Mouse (Mus musculus) lung, embryonic 15.5 days (tissue): ENCODE results near the gene Fgr. TPM values are rescaled to one million over a fixed set of nuclear protein-coding genes. Genes with fewer than 3 reads are reported as not detected.

Experiments used
- ATAC-seq: fragments of 200-750 bp; cut with Nextera tagmentation; 2 replicates; pipeline ENCODE4 v1.8.0; 2017; ENCODE audit warnings: moderate number of reproducible peaks, borderline replicate concordance; ENCODE audit not compliant: low FRiP score, low TSS enrichment; ENCODE audit errors: extremely low read depth
- H3K27ac ChIP-seq: fragments of 300-500 bp; sonication (generic); 2 replicates; pipeline ENCODE4 v1.5.1; 2015; ENCODE audit warnings: moderate library complexity, mild to moderate bottlenecking, inconsistent platforms
- H3K27me3 ChIP-seq: fragments of 300-500 bp; sonication (generic); 2 replicates; pipeline ENCODE4 v1.6.1; 2015; ENCODE audit warnings: inconsistent platforms
- H3K36me3 ChIP-seq: fragments of 300-500 bp; sonication (generic); 2 replicates; pipeline ENCODE4 v1.6.1; 2015; ENCODE audit warnings: inconsistent platforms
- H3K4me1 ChIP-seq: fragments of 300-500 bp; sonication (generic); 2 replicates; pipeline ENCODE4 v1.6.1; 2015; ENCODE audit warnings: inconsistent platforms
- H3K4me2 ChIP-seq: fragments of 300-500 bp; sonication (generic); 2 replicates; pipeline ENCODE4 v1.6.1; 2015; ENCODE audit warnings: inconsistent platforms, mild to moderate bottlenecking, moderate library complexity
- H3K4me3 ChIP-seq: fragments of 300-500 bp; sonication (generic); 2 replicates; pipeline ENCODE4 v1.5.1; 2015; ENCODE audit warnings: mild to moderate bottlenecking, inconsistent platforms
- H3K9ac ChIP-seq: fragments of 300-500 bp; sonication (generic); 2 replicates; pipeline ENCODE4 v1.6.1; 2015; ENCODE audit warnings: inconsistent platforms
- H3K9me3 ChIP-seq: fragments of 300-500 bp; sonication (generic); 2 replicates; pipeline ENCODE4 v1.6.1; 2016; ENCODE audit warnings: inconsistent platforms
- WGBS: fragments of 180-500 bp; shearing (Covaris S2); methylation state at CpG from one replicate; pipeline ENCODE4 v1.1.7; 2015; 5-methylcytosine and 5-hydroxymethylcytosine counted together
- polyA plus RNA-seq: library from polyadenylated mRNA; unstranded; fragments of >200 nt; fragmentation: Nextera tagmentation; extraction: Ambion mirVana; gene quantifications from 2 replicates; pipeline ENCODE4 v1.2.1, GENCODE M21; 2015

Gene Fgr
- polyA plus RNA-seq, 1 experiment from 2014 or later: 0.69 TPM

GRCm38 (mm10) chr4:133022954-133023635 is 49.2 kb downstream of the Fgr start:
- no peak for ATAC-seq
- Histone ChIP-seq H3K9me3 (no peaks in the 10 kb centered on the region), H3K27ac (peak overlapping the region; percentile 70; the same call in 1 of the 2 replicates), H3K4me2 (no peak overlapping the region), H3K4me3 (no peak overlapping the region), H3K9ac (no peak overlapping the region), H3K27me3 (no peaks in the 10 kb centered on the region), H3K36me3 (no peaks in the 10 kb centered on the region), H3K4me1 (peaks cover 84% of the 10 kb centered on the region)
- 75% methylated on average over 14 of the region's 14 CpGs for WGBS

GRCm38 (mm10) chr4:133023636-133024035 is 49.7 kb downstream of the Fgr start:
- H3K4me1 ChIP-seq: peaks cover 80% of the 10 kb centered on the region
- H3K27ac ChIP-seq: peak overlapping the region; percentile 70; the same call in 1 of the 2 replicates
- no peak overlapping the region for H3K9ac ChIP-seq

DNA sequence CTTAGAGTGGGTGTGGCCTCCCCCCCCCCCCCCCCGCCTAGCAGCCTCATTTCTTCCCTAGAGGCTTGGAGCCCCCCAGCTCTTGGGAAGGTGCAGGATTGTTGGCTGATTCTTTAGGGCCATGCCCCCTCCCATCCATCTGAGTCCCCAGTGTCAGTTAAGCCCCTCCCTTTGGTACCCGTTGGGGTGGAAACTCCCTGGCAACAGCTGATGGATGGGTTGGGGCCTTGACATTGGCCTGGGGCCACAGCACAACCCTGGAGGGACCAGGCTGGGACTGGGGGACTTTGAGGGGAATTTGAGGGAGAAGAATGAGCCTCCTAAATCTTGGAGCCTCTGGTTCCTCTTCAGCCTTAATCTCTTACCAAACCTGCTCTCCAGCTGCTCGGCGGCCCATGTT is 50.5 kb downstream of the Fgr start:
- H3K4me3 ChIP-seq: no peak overlapping the region
- H3K9me3 ChIP-seq: no peaks in the 10 kb centered on the region
- no peaks in the 10 kb centered on the region for H3K27me3 ChIP-seq
- H3K27ac ChIP-seq: peak overlapping the region; percentile 70
- no peaks in the 10 kb centered on the region for H3K36me3 ChIP-seq
- no peak overlapping the region for H3K4me2 ChIP-seq
- peaks cover 77% of the 10 kb centered on the region for H3K4me1 ChIP-seq
- ATAC-seq: no peak
- 19% methylated on average over 4 of the region's 4 CpGs for WGBS
- 0 out of 2 replicates have a peak overlapping the region, but pooled peaks have one; percentile 2 for H3K9ac ChIP-seq

More at GRCm38 (mm10) chr4:133023636-133024035, 49.7 kb downstream of the Fgr start:
- Histone ChIP-seq H3K9me3 (no peaks in the 10 kb centered on the region), H3K4me2 (no peak overlapping the region), H3K27me3 (no peaks in the 10 kb centered on the region), H3K4me3 (no peak overlapping the region), H3K36me3 (no peaks in the 10 kb centered on the region)
- ATAC-seq: no peak
- 79% methylated on average over 6 of the region's 6 CpGs for WGBS

- peak overlapping the region; percentile 2; the same call in 1 of the 2 replicates for H3K9ac ChIP-seq
- peak overlapping the region; percentile 70 for H3K27ac ChIP-seq
- H3K4me2 ChIP-seq: 0 out of 2 replicates have a peak overlapping the region, but pooled peaks have one; percentile 23
- no peaks in the 10 kb centered on the region for H3K27me3 ChIP-seq
- peak; percentile 43; the same call in 1 of the 2 replicates for ATAC-seq
- H3K36me3 ChIP-seq: no peaks in the 10 kb centered on the region
- peaks cover 74% of the 10 kb centered on the region for H3K4me1 ChIP-seq
- 8% methylated on average over 8 of the region's 10 CpGs for WGBS
- H3K4me3 ChIP-seq: no peak overlapping the region
- no peaks in the 10 kb centered on the region for H3K9me3 ChIP-seq
These were observed 51.2 kb downstream of the Fgr start for GRCm38 (mm10) chr4:133024969-133025685.

- H3K4me1 ChIP-seq: peaks cover 63% of the 10 kb centered on the region
- no peak overlapping the region for H3K4me3 ChIP-seq
- no peak for ATAC-seq
- H3K27ac ChIP-seq: peak overlapping the region; percentile 70; the same call in 1 of the 2 replicates
- H3K36me3 ChIP-seq: no peaks in the 10 kb centered on the region
- H3K4me2 ChIP-seq: no peak overlapping the region
- WGBS: 55% methylated on average over 10 of the region's 10 CpGs
- no peaks in the 10 kb centered on the region for H3K9me3 ChIP-seq
- no peak overlapping the region for H3K9ac ChIP-seq
- H3K27me3 ChIP-seq: no peaks in the 10 kb centered on the region
These were observed 52.4 kb downstream of the Fgr start for GRCm38 (mm10) chr4:133026272-133026671.

DNA sequence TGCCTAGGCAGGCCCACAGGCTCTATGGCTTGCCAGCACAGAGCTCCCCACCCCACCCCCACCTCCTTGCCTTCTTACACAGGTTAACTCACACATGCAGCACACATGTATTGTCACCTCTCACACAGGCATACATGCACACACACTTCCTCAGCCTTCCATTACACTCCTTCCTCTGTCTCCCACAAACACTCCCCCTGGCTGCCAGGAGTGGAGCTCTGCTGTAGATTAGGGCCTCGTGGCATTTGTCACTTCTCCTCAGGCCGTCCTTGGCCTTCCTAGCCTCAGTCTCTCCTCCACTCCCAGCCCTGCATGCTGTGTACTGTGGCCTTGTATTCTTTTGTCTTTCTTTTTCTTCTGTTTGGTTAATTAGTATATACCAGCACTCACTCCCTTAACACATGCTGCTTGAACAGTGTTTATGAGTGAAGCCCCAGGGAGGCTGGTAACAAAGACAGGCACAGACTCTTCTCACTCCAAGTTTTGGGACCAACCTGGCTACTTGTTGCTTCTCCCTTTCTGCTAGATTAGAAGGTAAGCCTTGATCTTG is 53.0 kb downstream of the Fgr start:
- Histone ChIP-seq H3K4me3 (no peak overlapping the region), H3K27me3 (no peaks in the 10 kb centered on the region), H3K27ac (no peak overlapping the region), H3K36me3 (no peaks in the 10 kb centered on the region), H3K9ac (no peak overlapping the region), H3K4me2 (no peak overlapping the region), H3K9me3 (no peaks in the 10 kb centered on the region), H3K4me1 (peaks cover 57% of the 10 kb centered on the region)
- WGBS: 25% methylated on average over 2 of the region's 2 CpGs
- ATAC-seq: no peak

- ATAC-seq: no peak
- no peaks in the 10 kb centered on the region for H3K9me3 ChIP-seq
- H3K4me1 ChIP-seq: peaks cover 49% of the 10 kb centered on the region
- no peak overlapping the region for H3K9ac ChIP-seq
- H3K36me3 ChIP-seq: no peaks in the 10 kb centered on the region
- no peaks in the 10 kb centered on the region for H3K27me3 ChIP-seq
- no peak overlapping the region for H3K4me3 ChIP-seq
- WGBS: 68% methylated on average over 10 of the region's 10 CpGs
- no peak overlapping the region for H3K27ac ChIP-seq
- H3K4me2 ChIP-seq: no peak overlapping the region
These were observed 53.8 kb downstream of the Fgr start for GRCm38 (mm10) chr4:133027721-133028120.

- WGBS: 80% methylated on average over 6 of the region's 6 CpGs
- H3K36me3 ChIP-seq: no peaks in the 10 kb centered on the region
- H3K4me2 ChIP-seq: no peak overlapping the region
- H3K4me1 ChIP-seq: peaks cover 44% of the 10 kb centered on the region
- no peak for ATAC-seq
- no peaks in the 10 kb centered on the region for H3K9me3 ChIP-seq
- H3K27ac ChIP-seq: no peak overlapping the region
- H3K9ac ChIP-seq: no peak overlapping the region
- no peak overlapping the region for H3K4me3 ChIP-seq
- no peaks in the 10 kb centered on the region for H3K27me3 ChIP-seq
These were observed 54.3 kb downstream of the Fgr start for GRCm38 (mm10) chr4:133028193-133028592.

- Histone ChIP-seq H3K27me3 (no peaks in the 10 kb centered on the region), H3K4me3 (no peak overlapping the region), H3K4me1 (peaks cover 37% of the 10 kb centered on the region), H3K4me2 (no peak overlapping the region), H3K9ac (no peak overlapping the region), H3K9me3 (no peaks in the 10 kb centered on the region), H3K36me3 (no peaks in the 10 kb centered on the region), H3K27ac (no peak overlapping the region)
- ATAC-seq: no peak
- WGBS: 81% methylated on average over 6 of the region's 6 CpGs
These were observed 55.0 kb downstream of the Fgr start for GRCm38 (mm10) chr4:133028875-133029274.

DNA sequence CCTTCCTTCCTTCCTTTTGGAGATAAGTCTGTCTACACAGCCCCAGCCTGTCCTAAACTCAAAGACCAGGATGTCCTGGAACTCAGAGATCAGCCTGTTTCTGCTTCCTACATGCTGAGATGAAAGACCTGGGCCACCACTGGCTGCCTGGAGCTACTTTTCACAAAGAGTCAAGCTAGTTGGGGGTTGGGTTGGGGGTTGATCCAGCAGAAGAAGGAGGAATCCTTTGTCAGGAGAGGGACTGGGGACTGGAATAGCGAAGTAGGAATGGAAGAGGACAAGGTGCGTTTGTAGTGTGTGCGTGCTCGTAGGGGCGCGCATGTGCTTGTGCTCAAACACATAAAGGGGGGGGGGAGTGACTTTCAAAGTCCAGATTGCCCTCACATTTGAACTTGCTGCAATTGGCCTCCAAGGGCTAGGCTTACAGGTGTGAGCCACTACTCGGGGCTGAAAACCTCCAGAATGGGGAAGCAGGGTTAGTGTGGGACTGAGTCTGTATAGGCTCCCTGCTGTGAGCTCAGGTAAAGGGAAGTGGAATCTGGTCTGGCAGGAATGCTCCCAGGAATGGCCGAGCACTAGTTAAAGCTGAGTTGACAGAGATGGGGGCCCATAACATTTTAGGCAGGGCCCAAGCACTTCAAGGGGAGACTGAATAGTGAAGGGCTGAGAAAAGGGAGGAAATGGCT is 58.7 kb downstream of the Fgr start:
- H3K4me3 ChIP-seq: no peak overlapping the region
- no peak overlapping the region for H3K4me2 ChIP-seq
- H3K36me3 ChIP-seq: no peaks in the 10 kb centered on the region
- H3K27me3 ChIP-seq: no peaks in the 10 kb centered on the region
- no peak for ATAC-seq
- H3K9ac ChIP-seq: no peak overlapping the region
- H3K4me1 ChIP-seq: peaks cover 22% of the 10 kb centered on the region
- no peaks in the 10 kb centered on the region for H3K9me3 ChIP-seq
- H3K27ac ChIP-seq: no peak overlapping the region
- 76% methylated on average over 8 of the region's 8 CpGs for WGBS

GRCm38 (mm10) chr4:133034478-133034877 is 60.6 kb downstream of the Fgr start:
- Histone ChIP-seq H3K4me2 (no peak overlapping the region), H3K27me3 (no peaks in the 10 kb centered on the region), H3K36me3 (no peaks in the 10 kb centered on the region), H3K4me1 (peaks cover 36% of the 10 kb centered on the region), H3K9ac (no peak overlapping the region), H3K9me3 (no peaks in the 10 kb centered on the region), H3K4me3 (no peak overlapping the region), H3K27ac (no peak overlapping the region)
- WGBS: 69% methylated on average over 10 of the region's 10 CpGs
- no peak for ATAC-seq
